Mouse (Mus musculus) MEL (cell line): ENCODE measurements around the gene Gm35315. TPM values are rescaled to one million over a fixed set of nuclear protein-coding genes. Genes with fewer than 3 reads are reported as not detected.

Experiments
- DNase-seq: peaks from one replicate; pipeline ENCODE4 v3.0.0; 2011; ENCODE audit warnings: low read depth, low spot score
- H3K27ac ChIP-seq: 2 replicates; pipeline ENCODE4 v1.5.1; 2012; ENCODE audit warnings: low read depth, mild to moderate bottlenecking, control low read depth, low read length, moderate library complexity; ENCODE audit not compliant: control insufficient read depth
- H3K27me3 ChIP-seq, 2 experiments: fragments of 150-350 bp in 1 of 2; sonication (generic) in 1 of 2; 2 replicates each; pipeline ENCODE4 v1.6.1; 2012; ENCODE audit warnings: low read length in 2 of 2, mild to moderate bottlenecking in 2 of 2, improper control_type of control experiment in 1 of 2, moderate library complexity in 1 of 2; ENCODE audit not compliant: insufficient read depth in 2 of 2, control insufficient read depth in 1 of 2
- H3K36me3 ChIP-seq, 2 experiments: 2 replicates each; pipeline ENCODE4 v1.6.1; 2012 to 2014; ENCODE audit warnings: low read length in 2 of 2, improper control_type of control experiment in 1 of 2, inconsistent platforms in 1 of 2, mild to moderate bottlenecking in 1 of 2; ENCODE audit not compliant: insufficient read depth in 2 of 2, control insufficient read depth in 1 of 2
- H3K4me1 ChIP-seq, 2 experiments: fragments of 150-350 bp in 1 of 2; sonication (generic) in 1 of 2; 2 replicates each; pipeline ENCODE4 v1.6.1; 2012; ENCODE audit warnings: low read length in 2 of 2, improper control_type of control experiment in 1 of 2, mild to moderate bottlenecking in 1 of 2; ENCODE audit not compliant: insufficient read depth in 2 of 2, control insufficient read depth in 1 of 2
- H3K4me3 ChIP-seq, 2 experiments: fragments of 150-350 bp in 1 of 2; sonication (generic) in 1 of 2; 2 replicates each; pipeline ENCODE4 v1.5.1; 2012; ENCODE audit warnings: low read depth in 2 of 2, low read length in 2 of 2, mild to moderate bottlenecking in 2 of 2, moderate library complexity in 2 of 2, control low read depth in 1 of 2, improper control_type of control experiment in 1 of 2; ENCODE audit not compliant: control insufficient read depth in 1 of 2, insufficient read depth in 1 of 2
- H3K79me2 ChIP-seq: 2 replicates; pipeline ENCODE4 v1.6.1; 2012; ENCODE audit warnings: mild to moderate bottlenecking, low read length, moderate library complexity; ENCODE audit not compliant: control insufficient read depth, poor library complexity, insufficient read depth
- H3K9ac ChIP-seq: 2 replicates; pipeline ENCODE4 v1.6.1; 2012; ENCODE audit warnings: low read depth, mild to moderate bottlenecking, control low read depth, low read length, moderate library complexity; ENCODE audit not compliant: control insufficient read depth, poor library complexity, severe bottlenecking
- H3K9me3 ChIP-seq: fragments of 150-350 bp; sonication (generic); replicated peaks from 2 replicates; pipeline ENCODE4 v1.6.1; 2012; ENCODE audit warnings: mild to moderate bottlenecking, low read length, improper control_type of control experiment, moderate library complexity; ENCODE audit not compliant: insufficient read depth
- BHLHE40 ChIP-seq: IDR thresholded peaks from 2 replicates; pipeline ENCODE4 v1.6.1; 2012; ENCODE audit warnings: low read depth, mild to moderate bottlenecking, inconsistent platforms, low read length, improper control_type of control experiment, borderline replicate concordance
- CHD1 ChIP-seq: IDR thresholded peaks from 2 replicates; pipeline ENCODE4 v1.6.1; 2012; ENCODE audit warnings: low read depth, mild to moderate bottlenecking, inconsistent platforms, low read length, improper control_type of control experiment
- CTCF ChIP-seq, 3 experiments: IDR thresholded peaks in 2 of 3; conservative IDR thresholded peaks in 1 of 3; 2 replicates each; pipeline ENCODE4 v1.5.1; 2011 to 2012; ENCODE audit warnings: low read length in 3 of 3, low read depth in 2 of 3, mild to moderate bottlenecking in 2 of 3, improper control_type of control experiment in 1 of 3, inconsistent platforms in 1 of 3, mixed read lengths in 1 of 3, moderate library complexity in 1 of 3; ENCODE audit not compliant: control insufficient read depth in 1 of 3, insufficient read depth in 1 of 3, poor library complexity in 1 of 3, severe bottlenecking in 1 of 3
- E2F4 ChIP-seq: IDR thresholded peaks from 2 replicates; pipeline ENCODE4 v1.6.1; 2011; ENCODE audit warnings: low read depth, low read length, improper control_type of control experiment, borderline replicate concordance
- ELF1 ChIP-seq: IDR thresholded peaks from 2 replicates; pipeline ENCODE4 v1.6.1; 2014; ENCODE audit warnings: low read depth, mild to moderate bottlenecking, inconsistent platforms, low read length, improper control_type of control experiment, moderate library complexity
- GABPA ChIP-seq: IDR thresholded peaks from 2 replicates; pipeline ENCODE4 v1.6.1; 2012; ENCODE audit warnings: low read depth, mild to moderate bottlenecking, inconsistent platforms, low read length, improper control_type of control experiment, moderate library complexity
- GATA1 ChIP-seq: IDR thresholded peaks from 2 replicates; pipeline ENCODE4 v1.6.1; 2011; ENCODE audit warnings: low read depth, low read length, improper control_type of control experiment
- HCFC1 ChIP-seq: IDR thresholded peaks from 2 replicates; pipeline ENCODE4 v1.6.1; 2012; ENCODE audit warnings: low read depth, mild to moderate bottlenecking, inconsistent platforms, low read length, improper control_type of control experiment, moderate library complexity
- MAFK ChIP-seq: IDR thresholded peaks from 2 replicates; pipeline ENCODE4 v1.6.1; 2011; ENCODE audit warnings: low read depth, mild to moderate bottlenecking, low read length, improper control_type of control experiment, borderline replicate concordance
- MAZ ChIP-seq: IDR thresholded peaks from 2 replicates; pipeline ENCODE4 v1.6.1; 2012; ENCODE audit warnings: low read depth, mild to moderate bottlenecking, inconsistent platforms, low read length, improper control_type of control experiment
- MEF2A ChIP-seq: IDR thresholded peaks from 2 replicates; pipeline ENCODE4 v1.6.1; 2014; ENCODE audit warnings: low read depth, mild to moderate bottlenecking, inconsistent platforms, low read length, improper control_type of control experiment; ENCODE audit not compliant: poor library complexity, insufficient replicate concordance, severe bottlenecking; ENCODE audit errors: extremely low read depth
- MYC ChIP-seq: IDR thresholded peaks from 2 replicates; pipeline ENCODE4 v1.6.1; 2011; ENCODE audit warnings: low read depth, mild to moderate bottlenecking, low read length, improper control_type of control experiment, moderate library complexity
- NELFE ChIP-seq: IDR thresholded peaks from 2 replicates; pipeline ENCODE4 v1.6.1; 2011; ENCODE audit warnings: low read depth, low read length, improper control_type of control experiment
- NRF1 ChIP-seq: IDR thresholded peaks from 2 replicates; pipeline ENCODE4 v1.6.1; 2014; ENCODE audit warnings: low read depth, mild to moderate bottlenecking, inconsistent platforms, low read length, improper control_type of control experiment, moderate library complexity; ENCODE audit not compliant: poor library complexity, insufficient read depth, severe bottlenecking
- POLR2A ChIP-seq, 2 experiments: IDR thresholded peaks; 2 replicates each; pipeline ENCODE4 v1.6.1; 2011 to 2012; ENCODE audit warnings: low read length in 2 of 2, mild to moderate bottlenecking in 2 of 2, control low read depth in 1 of 2, improper control_type of control experiment in 1 of 2, low read depth in 1 of 2, moderate library complexity in 1 of 2; ENCODE audit not compliant: control insufficient read depth in 1 of 2, insufficient read depth in 1 of 2, poor library complexity in 1 of 2
- USF2 ChIP-seq, 2 experiments: IDR thresholded peaks; 2 replicates each; pipeline ENCODE4 v1.6.1; 2011 to 2012; ENCODE audit warnings: improper control_type of control experiment in 2 of 2, low read length in 2 of 2, borderline replicate concordance in 1 of 2, inconsistent platforms in 1 of 2, low read depth in 1 of 2, mild to moderate bottlenecking in 1 of 2; ENCODE audit not compliant: insufficient read depth in 1 of 2
- polyA plus RNA-seq, 2 experiments: library from polyadenylated mRNA; stranded (reverse) in 1 of 2; unstranded in 1 of 2; fragments of >175 nt in 1 of 2; fragments of >200 nt in 1 of 2; gene quantifications; 2 replicates each; pipeline versions ENCODE4 v1.2.1 to v1.2.4; 2012; ENCODE audit warnings: low replicate concordance in 2 of 2, low read depth in 1 of 2; ENCODE audit not compliant: insufficient read length in 2 of 2, insufficient read depth in 1 of 2, missing spikeins in 1 of 2
- total RNA-seq: library from RNA; depleted of rRNA; stranded (reverse); fragments of 300-350 nt; gene quantifications from 2 replicates; pipeline ENCODE4 v1.2.3, GENCODE M21; 2012

The Gm35315 gene
- total and polyA plus RNA-seq, 3 experiments = 2.2 to 70.9 (median 2.2) TPM

- H3K27ac ChIP-seq = peak overlapping the region; percentile 75
- no peaks in the 10 kb centered on the region for H3K27me3 ChIP-seq
- 0 out of 4 replicates have a peak, but pooled peaks cover 0 to 2% of the 10 kb centered on the region in 2 experiments for H3K36me3 ChIP-seq
- peak overlapping the region; percentile 75 for H3K9ac ChIP-seq
- no peaks in the 10 kb centered on the region for H3K9me3 ChIP-seq
- H3K4me3 ChIP-seq = peak overlapping the region; percentile 68 to 82
- no peaks in the 10 kb centered on the region; the same call in 1 of the 2 replicates for H3K79me2 ChIP-seq
- H3K4me1 ChIP-seq = peaks cover 1 to 5% of the 10 kb centered on the region in 2 experiments; a peak in 1 of 4 replicates
- no peak for DNase-seq
- TF ChIP-seq GABPA = no peak
- 0 out of 4 replicates have a peak, but pooled peaks of 1 of the 2 experiments have one; percentile 9 for TF ChIP-seq POLR2A (IDR thresholded peaks at IDR 0.05; ENCODE audit: control insufficient read depth in 1 of 2, insufficient read depth in 1 of 2, low read depth in 1 of 2, low read length in 2 of 2, poor library complexity in 1 of 2)
Observed at GRCm38 (mm10) chr5:110094847-110095213, 610 bp upstream of the Gm35315 start.

GRCm38 (mm10) chr5:110091546-110091945 lies 2.7 kb downstream of the Gm35315 start:
- DNase-seq = no peak
- Histone ChIP-seq H3K36me3 (0 out of 4 replicates have a peak, but pooled peaks cover 0 to 2% of the 10 kb centered on the region in 2 experiments), H3K27ac (no peak overlapping the region), H3K4me1 (peaks cover 1 to 5% of the 10 kb centered on the region in 2 experiments; a peak in 1 of 4 replicates), H3K27me3 (no peaks in the 10 kb centered on the region), H3K9me3 (no peaks in the 10 kb centered on the region), H3K9ac (no peak overlapping the region), H3K79me2 (no peaks in the 10 kb centered on the region; the same call in 1 of the 2 replicates), H3K4me3 (no peak overlapping the region)
- TF ChIP-seq NRF1 = no peak
- TF ChIP-seq USF2 (IDR thresholded peaks at IDR 0.05; ENCODE audit: borderline replicate concordance in 1 of 2, insufficient read depth in 1 of 2, low read depth in 1 of 2, low read length in 2 of 2) = no peak
- TF ChIP-seq NELFE = no peak
- TF ChIP-seq E2F4 = no peak
- TF ChIP-seq MYC = no peak
- TF ChIP-seq BHLHE40 = no peak
- no peak for TF ChIP-seq CHD1
- TF ChIP-seq ELF1 = no peak
- TF ChIP-seq MAZ = no peak
- TF ChIP-seq MAFK = no peak
- TF ChIP-seq GATA1 = no peak
- no peak for TF ChIP-seq POLR2A (IDR thresholded peaks at IDR 0.05; ENCODE audit: control insufficient read depth in 1 of 2, insufficient read depth in 1 of 2, low read depth in 1 of 2, low read length in 2 of 2, poor library complexity in 1 of 2)
- TF ChIP-seq CTCF (IDR thresholded peaks at IDR 0.05 in 2 of 3, conservative IDR thresholded peaks at IDR 0.05 in 1 of 3; ENCODE audit: control insufficient read depth in 1 of 3, insufficient read depth in 1 of 3, low read depth in 2 of 3, low read length in 3 of 3, poor library complexity in 1 of 3, severe bottlenecking in 1 of 3) = no peak
- no peak for TF ChIP-seq HCFC1
- no peak for TF ChIP-seq MEF2A
